Mouse (Mus musculus): Measurements from ENCODE around the gene Agbl3. TPM values are rescaled to one million over a fixed set of nuclear protein-coding genes. Genes with fewer than 3 reads are reported as not detected.

The Agbl3 gene
- polyA plus RNA-seq, 1 experiment from 2014 or later = 17.1 TPM

GRCm38 (mm10) chr6:34869225-34869915 lies 89.1 kb downstream of the Agbl3 start:
- H3K4me3 ChIP-seq (replicated peaks; ENCODE audit: low read depth, low read length) = no peak overlapping the region
- peak; percentile 61 for DNase-seq (ENCODE audit: low spot score)
- no peaks in the 10 kb centered on the region for H3K36me3 ChIP-seq (ENCODE audit: insufficient read depth, low read length)
- no peaks in the 10 kb centered on the region for H3K9me3 ChIP-seq (replicated peaks; ENCODE audit: low read length)
- H3K27me3 ChIP-seq (ENCODE audit: insufficient read depth, low read length) = no peaks in the 10 kb centered on the region
- no peak overlapping the region for H3K9ac ChIP-seq (ENCODE audit: low read depth, low read length)
- H3K27ac ChIP-seq = peak overlapping the region; percentile 37; the same call in 1 of the 2 replicates
- peaks cover 5% of the 10 kb centered on the region for H3K4me1 ChIP-seq (replicated peaks; ENCODE audit: insufficient read depth, low read length)
- H3K4me2 ChIP-seq (ENCODE audit: low read length) = no peak overlapping the region
- WGBS = 67% methylated on average over 13 of the region's 13 CpGs
- TF ChIP-seq CTCF (IDR thresholded peaks at IDR 0.05; ENCODE audit: low read depth) = no peak
- ATAC-seq (replicated peaks; ENCODE audit: low FRiP score, low read depth) = no peak

GRCm38 (mm10) chr6:34870136-34870535 lies 89.9 kb downstream of the Agbl3 start:
- H3K36me3 ChIP-seq (ENCODE audit: insufficient read depth, low read length) = no peaks in the 10 kb centered on the region
- 66% methylated on average over 5 of the region's 5 CpGs for WGBS
- no peak for ATAC-seq (replicated peaks; ENCODE audit: low FRiP score, low read depth)
- H3K9me3 ChIP-seq (replicated peaks; ENCODE audit: low read length) = no peaks in the 10 kb centered on the region
- no peak overlapping the region for H3K4me2 ChIP-seq (ENCODE audit: low read length)
- DNase-seq (ENCODE audit: low spot score) = no peak
- peaks cover 3% of the 10 kb centered on the region for H3K4me1 ChIP-seq (replicated peaks; ENCODE audit: insufficient read depth, low read length)
- H3K27me3 ChIP-seq (ENCODE audit: insufficient read depth, low read length) = no peaks in the 10 kb centered on the region
- no peak overlapping the region for H3K4me3 ChIP-seq (replicated peaks; ENCODE audit: low read depth, low read length)
- H3K27ac ChIP-seq = peak overlapping the region; percentile 37; the same call in 1 of the 2 replicates
- TF ChIP-seq CTCF (IDR thresholded peaks at IDR 0.05; ENCODE audit: low read depth) = no peak
- H3K9ac ChIP-seq (ENCODE audit: low read depth, low read length) = no peak overlapping the region

- no peak overlapping the region for H3K27ac ChIP-seq
- no peaks in the 10 kb centered on the region for H3K4me1 ChIP-seq (replicated peaks; ENCODE audit: insufficient read depth, low read length)
- H3K9ac ChIP-seq (ENCODE audit: low read depth, low read length) = no peak overlapping the region
- 70% methylated on average over 5 of the region's 5 CpGs for WGBS
- no peak for DNase-seq (ENCODE audit: low spot score)
- H3K4me2 ChIP-seq (ENCODE audit: low read length) = no peak overlapping the region
- H3K9me3 ChIP-seq (replicated peaks; ENCODE audit: low read length) = no peaks in the 10 kb centered on the region
- H3K27me3 ChIP-seq (ENCODE audit: insufficient read depth, low read length) = no peaks in the 10 kb centered on the region
- TF ChIP-seq CTCF (IDR thresholded peaks at IDR 0.05; ENCODE audit: low read depth) = no peak
- no peak overlapping the region for H3K4me3 ChIP-seq (replicated peaks; ENCODE audit: low read depth, low read length)
- H3K36me3 ChIP-seq (ENCODE audit: insufficient read depth, low read length) = no peaks in the 10 kb centered on the region
- no peak for ATAC-seq (replicated peaks; ENCODE audit: low FRiP score, low read depth)
Observed at GRCm38 (mm10) chr6:34870724-34871123, 90.5 kb downstream of the Agbl3 start.

DNA sequence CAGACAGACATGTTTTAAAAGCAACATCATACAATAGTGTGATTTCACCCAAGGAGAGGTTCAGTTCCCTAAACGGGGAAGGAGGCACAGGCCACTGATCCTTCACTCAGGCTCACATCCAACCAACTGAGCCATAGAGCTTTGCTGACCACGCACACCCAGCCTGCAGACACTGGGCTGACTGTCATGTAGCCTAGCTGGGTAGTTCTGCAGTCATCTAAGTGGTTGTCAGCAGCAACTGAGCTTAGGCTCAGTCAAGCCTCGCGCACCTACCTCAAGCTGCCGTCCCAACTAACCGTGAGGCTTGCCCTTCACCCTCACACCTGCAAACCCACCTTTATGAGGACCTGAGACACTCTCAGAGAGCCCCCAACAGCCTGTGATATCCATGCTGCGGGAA lies 91.7 kb downstream of the Agbl3 start:
- DNase-seq (ENCODE audit: low spot score) = no peak
- H3K4me1 ChIP-seq (replicated peaks; ENCODE audit: insufficient read depth, low read length) = 0 out of 2 replicates have a peak, but pooled peaks cover 4% of the 10 kb centered on the region
- 86% methylated on average over 7 of the region's 7 CpGs for WGBS

DNA sequence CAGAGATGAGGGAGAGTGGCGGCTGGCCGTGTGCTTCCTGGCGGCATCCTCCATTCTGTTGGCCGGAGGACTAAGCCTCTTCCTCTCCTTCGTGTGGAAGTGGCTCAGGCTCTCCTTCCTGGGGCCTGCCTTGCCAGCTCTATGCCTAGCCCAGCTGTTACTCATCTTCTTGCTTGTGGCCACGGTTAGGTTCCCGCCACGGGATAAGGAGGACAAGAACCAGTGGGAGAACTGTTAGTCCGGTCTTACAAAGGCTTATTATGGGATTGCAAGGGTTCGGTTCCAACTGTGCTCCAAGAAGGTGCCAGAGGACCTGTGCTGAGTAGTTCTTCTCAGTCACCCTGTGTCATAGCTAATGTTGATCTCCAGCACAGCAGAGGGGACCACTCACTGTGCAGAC lies 92.6 kb downstream of the Agbl3 start:
- Histone ChIP-seq H3K4me3 (replicated peaks; ENCODE audit: low read depth, low read length) (no peak overlapping the region), H3K4me2 (ENCODE audit: low read length) (no peak overlapping the region), H3K27me3 (ENCODE audit: insufficient read depth, low read length) (no peaks in the 10 kb centered on the region), H3K9ac (ENCODE audit: low read depth, low read length) (no peak overlapping the region), H3K4me1 (replicated peaks; ENCODE audit: insufficient read depth, low read length) (peaks cover 8% of the 10 kb centered on the region; the same call in 1 of the 2 replicates), H3K36me3 (ENCODE audit: insufficient read depth, low read length) (no peaks in the 10 kb centered on the region), H3K9me3 (replicated peaks; ENCODE audit: low read length) (no peaks in the 10 kb centered on the region), H3K27ac (no peak overlapping the region)
- ATAC-seq (replicated peaks; ENCODE audit: low FRiP score, low read depth) = no peak
- no peak for TF ChIP-seq CTCF (IDR thresholded peaks at IDR 0.05; ENCODE audit: low read depth)
- 81% methylated on average over 10 of the region's 10 CpGs for WGBS
- no peak for DNase-seq (ENCODE audit: low spot score)

More for the DNA sequence above, 91.7 kb downstream of the Agbl3 start:
- no peak overlapping the region for H3K4me2 ChIP-seq (ENCODE audit: low read length)
- no peak overlapping the region for H3K9ac ChIP-seq (ENCODE audit: low read depth, low read length)
- no peak overlapping the region for H3K4me3 ChIP-seq (replicated peaks; ENCODE audit: low read depth, low read length)
- no peaks in the 10 kb centered on the region for H3K27me3 ChIP-seq (ENCODE audit: insufficient read depth, low read length)
- no peak for TF ChIP-seq CTCF (IDR thresholded peaks at IDR 0.05; ENCODE audit: low read depth)
- ATAC-seq (replicated peaks; ENCODE audit: low FRiP score, low read depth) = no peak
- no peak overlapping the region for H3K27ac ChIP-seq
- no peaks in the 10 kb centered on the region for H3K9me3 ChIP-seq (replicated peaks; ENCODE audit: low read length)
- H3K36me3 ChIP-seq (ENCODE audit: insufficient read depth, low read length) = no peaks in the 10 kb centered on the region

DNA sequence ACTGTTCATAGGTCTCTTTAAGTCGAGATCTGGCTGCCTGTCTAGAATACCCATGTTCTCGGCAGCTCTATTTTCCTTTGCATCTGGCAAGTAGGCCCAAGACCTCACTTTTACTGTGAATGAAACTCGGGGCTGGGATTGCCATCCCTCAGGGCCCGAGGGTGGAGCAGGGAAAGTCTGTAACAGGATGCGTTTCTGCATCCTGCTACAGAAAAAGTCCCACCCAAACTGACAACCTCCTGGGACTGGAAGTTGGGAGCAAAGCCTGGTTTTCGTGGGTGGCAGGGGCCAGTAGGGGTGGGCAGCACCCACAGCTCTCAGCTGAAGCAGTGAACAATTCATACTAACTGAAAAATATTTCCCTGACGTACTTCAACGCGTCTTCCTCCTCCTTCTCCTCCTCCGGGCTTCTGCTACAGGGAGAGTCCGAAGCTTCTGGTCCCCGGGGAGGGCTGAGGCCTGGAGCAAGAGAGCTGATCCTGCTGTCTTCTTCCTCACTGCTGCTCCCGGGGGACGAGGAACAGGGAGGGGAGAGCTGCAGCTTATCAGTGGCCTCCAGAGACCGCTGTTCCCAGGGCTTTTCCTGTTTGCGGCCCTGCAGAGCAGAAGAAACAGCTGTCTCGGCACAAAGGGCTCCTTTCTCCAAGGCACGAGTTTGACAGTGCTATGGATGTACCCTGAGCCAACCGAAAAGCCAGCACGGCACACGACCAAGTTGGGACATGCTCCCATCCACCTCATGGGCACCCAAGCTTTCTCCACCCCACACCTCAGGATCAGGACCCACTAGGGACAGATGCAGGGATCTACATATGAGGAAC lies 94.1 kb downstream of the Agbl3 start:
- peak overlapping the region; percentile 82 for H3K27ac ChIP-seq
- H3K4me3 ChIP-seq (replicated peaks; ENCODE audit: low read depth, low read length) = no peak overlapping the region
- DNase-seq (ENCODE audit: low spot score) (peak; percentile 85), ATAC-seq (replicated peaks; ENCODE audit: low FRiP score, low read depth) (no peak)
- no peaks in the 10 kb centered on the region for H3K36me3 ChIP-seq (ENCODE audit: insufficient read depth, low read length)
- H3K4me2 ChIP-seq (ENCODE audit: low read length) = no peak overlapping the region; the same call in 1 of the 2 replicates
- 51% methylated on average over 21 of the region's 21 CpGs for WGBS
- H3K9ac ChIP-seq (ENCODE audit: low read depth, low read length) = 0 out of 2 replicates have a peak overlapping the region, but pooled peaks have one; percentile 18
- H3K4me1 ChIP-seq (replicated peaks; ENCODE audit: insufficient read depth, low read length) = peaks cover 14% of the 10 kb centered on the region
- no peaks in the 10 kb centered on the region for H3K9me3 ChIP-seq (replicated peaks; ENCODE audit: low read length)
- TF ChIP-seq CTCF (IDR thresholded peaks at IDR 0.05; ENCODE audit: low read depth) = peak; percentile 46; the same call in 1 of the 2 replicates
- no peaks in the 10 kb centered on the region for H3K27me3 ChIP-seq (ENCODE audit: insufficient read depth, low read length)

Measured in kidney, postnatal 0 days (tissue).